Mouse (Mus musculus): ENCODE results near the gene Ncf1. TPM values are rescaled to one million over a fixed set of nuclear protein-coding genes. Genes with fewer than 3 reads are reported as not detected.

Gene Ncf1
- polyA plus RNA-seq, 1 experiment, result 8.6 TPM

- DNase-seq (ENCODE audit: extremely low spot score in 1 of 2, low spot score in 1 of 2), result no peak
These were observed 15.2 kb downstream of the Ncf1 start for GRCm38 (mm10) chr5:134214021-134214806.

GRCm38 (mm10) chr5:134209931-134210554 lies 19.4 kb downstream of the Ncf1 start:
- no peak for DNase-seq (ENCODE audit: extremely low spot score in 1 of 2, low spot score in 1 of 2)

GRCm38 (mm10) chr5:134206721-134207120 lies 22.7 kb downstream of the Ncf1 start:
- DNase-seq (ENCODE audit: extremely low spot score in 1 of 2, low spot score in 1 of 2), result no peak

- no peak for DNase-seq (ENCODE audit: extremely low spot score in 1 of 2, low spot score in 1 of 2)
These were observed 35.8 kb downstream of the Ncf1 start for GRCm38 (mm10) chr5:134193664-134194063.

GRCm38 (mm10) chr5:134188571-134188970 lies 40.9 kb downstream of the Ncf1 start:
- no peak for DNase-seq (ENCODE audit: extremely low spot score in 1 of 2, low spot score in 1 of 2)

GRCm38 (mm10) chr5:134186961-134187731 lies 42.3 kb downstream of the Ncf1 start:
- DNase-seq (ENCODE audit: extremely low spot score in 1 of 2, low spot score in 1 of 2), result peak in 1 of 2 experiments; percentile 60

GRCm38 (mm10) chr5:134186059-134186458 lies 43.4 kb downstream of the Ncf1 start:
- DNase-seq (ENCODE audit: extremely low spot score in 1 of 2, low spot score in 1 of 2), result no peak

- DNase-seq (ENCODE audit: extremely low spot score in 1 of 2, low spot score in 1 of 2), result peak; percentile 98 to 99
These were observed 45.3 kb downstream of the Ncf1 start, which contains the start of gene Gtf2ird2 for GRCm38 (mm10) chr5:134183880-134184808. Gene Gtf2ird2, plus strand, starts transcription at chr5:134184019.

- DNase-seq (ENCODE audit: extremely low spot score in 1 of 2, low spot score in 1 of 2), result no peak
These were observed 46.3 kb downstream of the Ncf1 start for GRCm38 (mm10) chr5:134183162-134183561.

GRCm38 (mm10) chr5:134182735-134183134 lies 46.7 kb downstream of the Ncf1 start:
- no peak for DNase-seq (ENCODE audit: extremely low spot score in 1 of 2, low spot score in 1 of 2)

GRCm38 (mm10) chr5:134182172-134182571 lies 47.3 kb downstream of the Ncf1 start:
- no peak for DNase-seq (ENCODE audit: extremely low spot score in 1 of 2, low spot score in 1 of 2)

- peak; percentile 64 to 94 for DNase-seq (ENCODE audit: extremely low spot score in 1 of 2, low spot score in 1 of 2)
These were observed 49.6 kb downstream of the Ncf1 start for GRCm38 (mm10) chr5:134179871-134180270.

- DNase-seq (ENCODE audit: extremely low spot score in 1 of 2, low spot score in 1 of 2), result no peak
These were observed 50.9 kb downstream of the Ncf1 start for GRCm38 (mm10) chr5:134178536-134178935.

GRCm38 (mm10) chr5:134176169-134176881 lies 53.1 kb downstream of the Ncf1 start, which contains the start of gene Rcc1l:
Gene Rcc1l, minus strand, starts transcription at chr5:134176774.
- peak; percentile 81 to 90 for DNase-seq (ENCODE audit: extremely low spot score in 1 of 2, low spot score in 1 of 2)

- no peak for DNase-seq (ENCODE audit: extremely low spot score in 1 of 2, low spot score in 1 of 2)
These were observed 53.7 kb downstream of the Ncf1 start for GRCm38 (mm10) chr5:134175696-134176095.

- no peak for DNase-seq (ENCODE audit: extremely low spot score in 1 of 2, low spot score in 1 of 2)
These were observed 56.2 kb downstream of the Ncf1 start for GRCm38 (mm10) chr5:134173206-134173605.

GRCm38 (mm10) chr5:134170167-134170566 lies 59.3 kb downstream of the Ncf1 start:
- no peak for DNase-seq (ENCODE audit: extremely low spot score in 1 of 2, low spot score in 1 of 2)

Data from frontal cortex, adult 2 months (tissue).